Mouse (Mus musculus): ENCODE results near the gene Tns1.
A peak's percentile ranks its signal among the peaks of the same experiment; 100 is the strongest.

Tns1 gene

GRCm38 (mm10) chr1:73929211-73929951, 194.9 kb downstream of the Tns1 start:
- DNase-seq: no peak

GRCm38 (mm10) chr1:73928385-73928784, 195.9 kb downstream of the Tns1 start:
- DNase-seq: peak; percentile 75

- no peak for DNase-seq
These were observed 196.4 kb downstream of the Tns1 start for GRCm38 (mm10) chr1:73927819-73928218.

GRCm38 (mm10) chr1:73926279-73926678, 198.0 kb downstream of the Tns1 start:
- no peak for DNase-seq

GRCm38 (mm10) chr1:73924871-73925610, 199.2 kb downstream of the Tns1 start:
- no peak for DNase-seq

GRCm38 (mm10) chr1:73924210-73924609, 200.0 kb downstream of the Tns1 start:
- no peak for DNase-seq

- DNase-seq: peak; percentile 79
These were observed 201.1 kb downstream of the Tns1 start for GRCm38 (mm10) chr1:73923185-73923584.

GRCm38 (mm10) chr1:73920701-73921100, 203.5 kb downstream of the Tns1 start:
- peak; percentile 1 for DNase-seq

GRCm38 (mm10) chr1:73919909-73920308, 204.3 kb downstream of the Tns1 start:
- DNase-seq: peak; percentile 0

- DNase-seq: peak; percentile 1
These were observed 206.2 kb downstream of the Tns1 start for GRCm38 (mm10) chr1:73918001-73918400.

- DNase-seq: peak; percentile 1
These were observed 208.0 kb downstream of the Tns1 start for GRCm38 (mm10) chr1:73916298-73916697.

GRCm38 (mm10) chr1:73915218-73916070, 208.8 kb downstream of the Tns1 start:
- peak; percentile 27 for DNase-seq

- DNase-seq: peak; percentile 47
These were observed 210.2 kb downstream of the Tns1 start for GRCm38 (mm10) chr1:73914076-73914475.

GRCm38 (mm10) chr1:73913071-73914005, 210.9 kb downstream of the Tns1 start:
- DNase-seq: peak; percentile 18

- DNase-seq: peak; percentile 5
These were observed 211.8 kb downstream of the Tns1 start for GRCm38 (mm10) chr1:73912466-73912865.

- peak; percentile 2 for DNase-seq
These were observed 212.3 kb downstream of the Tns1 start for GRCm38 (mm10) chr1:73911981-73912380.

- peak; percentile 17 for DNase-seq
These were observed 213.5 kb downstream of the Tns1 start for GRCm38 (mm10) chr1:73910701-73911100.

GRCm38 (mm10) chr1:73910111-73910510, 214.1 kb downstream of the Tns1 start:
- DNase-seq: no peak

GRCm38 (mm10) chr1:73909191-73909983, 214.9 kb downstream of the Tns1 start:
- peak; percentile 40 for DNase-seq

GRCm38 (mm10) chr1:73908081-73908960, 215.9 kb downstream of the Tns1 start:
- DNase-seq: peak; percentile 30
